Mouse (Mus musculus) spleen, adult 18-20 months (tissue): ENCODE data around the gene Kcnh4.

ENCODE experiments used
- DNase-seq, 2 experiments: peaks; one replicate each; pipeline ENCODE4 v3.0.0; 2022; ENCODE audit warnings: mixed read lengths in 2 of 2

Gene Kcnh4

GRCm38 (mm10) chr11:100761547-100762045 is 1.9 kb upstream of the Kcnh4 start:
- peak; percentile 63 to 78 for DNase-seq

GRCm38 (mm10) chr11:100758707-100759610 is 783 bp downstream of the Kcnh4 start:
- DNase-seq: peak in 1 of 2 experiments; percentile 43

GRCm38 (mm10) chr11:100757566-100757965 is 2.2 kb downstream of the Kcnh4 start:
- DNase-seq: no peak

GRCm38 (mm10) chr11:100756476-100756875 is 3.3 kb downstream of the Kcnh4 start:
- no peak for DNase-seq

- no peak for DNase-seq
These were observed 5.1 kb downstream of the Kcnh4 start for GRCm38 (mm10) chr11:100754693-100755057.

- DNase-seq: no peak
These were observed 5.6 kb downstream of the Kcnh4 start for GRCm38 (mm10) chr11:100754021-100754692.

GRCm38 (mm10) chr11:100752294-100752693 is 7.4 kb downstream of the Kcnh4 start:
- no peak for DNase-seq

- DNase-seq: no peak
These were observed 9.6 kb downstream of the Kcnh4 start for GRCm38 (mm10) chr11:100750127-100750526.

GRCm38 (mm10) chr11:100749469-100749868 is 10.3 kb downstream of the Kcnh4 start:
- DNase-seq: no peak

- DNase-seq: no peak
These were observed 11.1 kb downstream of the Kcnh4 start for GRCm38 (mm10) chr11:100748620-100749019.

- DNase-seq: no peak
These were observed 12.6 kb downstream of the Kcnh4 start for GRCm38 (mm10) chr11:100747114-100747513.

GRCm38 (mm10) chr11:100746546-100746945 is 13.2 kb downstream of the Kcnh4 start:
- DNase-seq: no peak

GRCm38 (mm10) chr11:100745085-100745484 is 14.7 kb downstream of the Kcnh4 start:
- peak in 1 of 2 experiments; percentile 54 for DNase-seq

- DNase-seq: no peak
These were observed 18.4 kb downstream of the Kcnh4 start for GRCm38 (mm10) chr11:100741348-100741747.

GRCm38 (mm10) chr11:100738749-100739148 is 21.0 kb downstream of the Kcnh4 start:
- no peak for DNase-seq

- peak; percentile 94 to 97 for DNase-seq
These were observed 21.6 kb downstream of the Kcnh4 start, which contains the start of gene Rab5c for GRCm38 (mm10) chr11:100738066-100738604. Gene Rab5c, minus strand, starts transcription at chr11:100738215.

GRCm38 (mm10) chr11:100737105-100737733 is 22.5 kb downstream of the Kcnh4 start:
- DNase-seq: no peak

GRCm38 (mm10) chr11:100736746-100737080 is 23.0 kb downstream of the Kcnh4 start:
- no peak for DNase-seq

- DNase-seq: peak in 1 of 2 experiments; percentile 23
These were observed 23.6 kb downstream of the Kcnh4 start for GRCm38 (mm10) chr11:100735954-100736745.

- DNase-seq: no peak
These were observed 24.4 kb downstream of the Kcnh4 start for GRCm38 (mm10) chr11:100735134-100735865.

- DNase-seq: no peak
These were observed 29.1 kb downstream of the Kcnh4 start for GRCm38 (mm10) chr11:100730477-100731205.
